Mouse (Mus musculus): ENCODE measurements at regions not wholly inside any gene's neighbourhood (a gene's known extent, or its start where the extent isn't known, plus 50 kb on each side); places are given as distances from the start of the nearest gene placed in this dataset.

GRCm38 (mm10) chr10:118711951-118712350 lies 158.1 kb downstream of the Dyrk2 start:
- no peak for TF ChIP-seq CTCF (IDR thresholded peaks at IDR 0.05; ENCODE audit: borderline replicate concordance, insufficient read depth, low read depth, low read length)
- no peak for TF ChIP-seq POLR2A (IDR thresholded peaks at IDR 0.05; ENCODE audit: borderline replicate concordance, insufficient read depth, low read length)
